Mouse (Mus musculus): ENCODE measurements around the gene Fabp1.

Gene Fabp1

GRCm38 (mm10) chr6:71199612-71200011 lies at the start of gene Fabp1:
Gene Fabp1, plus strand, starts transcription at chr6:71199827.
- no peak for DNase-seq (ENCODE audit: extremely low spot score, low read depth, low spot score)

GRCm38 (mm10) chr6:71151098-71151497 lies 48.5 kb upstream of the Fabp1 start:
- DNase-seq (ENCODE audit: extremely low spot score, low read depth, low spot score) = no peak

GRCm38 (mm10) chr6:71153486-71153885 lies 46.1 kb upstream of the Fabp1 start:
- no peak for DNase-seq (ENCODE audit: extremely low spot score, low read depth, low spot score)

- DNase-seq (ENCODE audit: extremely low spot score, low read depth, low spot score) = no peak
These were observed 44.8 kb upstream of the Fabp1 start for GRCm38 (mm10) chr6:71154861-71155260.

GRCm38 (mm10) chr6:71156674-71157326 lies 42.8 kb upstream of the Fabp1 start:
- DNase-seq (ENCODE audit: extremely low spot score, low read depth, low spot score) = no peak

- DNase-seq (ENCODE audit: extremely low spot score, low read depth, low spot score) = no peak
These were observed 38.3 kb upstream of the Fabp1 start for GRCm38 (mm10) chr6:71161290-71161689.

GRCm38 (mm10) chr6:71162269-71162668 lies 37.4 kb upstream of the Fabp1 start:
- DNase-seq (ENCODE audit: extremely low spot score, low read depth, low spot score) = no peak

GRCm38 (mm10) chr6:71164394-71164793 lies 35.2 kb upstream of the Fabp1 start:
- no peak for DNase-seq (ENCODE audit: extremely low spot score, low read depth, low spot score)

- no peak for DNase-seq (ENCODE audit: extremely low spot score, low read depth, low spot score)
These were observed 33.0 kb upstream of the Fabp1 start for GRCm38 (mm10) chr6:71166551-71167169.

- DNase-seq (ENCODE audit: extremely low spot score, low read depth, low spot score) = no peak
These were observed 26.6 kb upstream of the Fabp1 start for GRCm38 (mm10) chr6:71172812-71173580.

GRCm38 (mm10) chr6:71180596-71180995 lies 19.0 kb upstream of the Fabp1 start:
- DNase-seq (ENCODE audit: extremely low spot score, low read depth, low spot score) = no peak

- DNase-seq (ENCODE audit: extremely low spot score, low read depth, low spot score) = no peak
These were observed 14.6 kb upstream of the Fabp1 start for GRCm38 (mm10) chr6:71184941-71185604.

- no peak for DNase-seq (ENCODE audit: extremely low spot score, low read depth, low spot score)
These were observed 10.0 kb upstream of the Fabp1 start for GRCm38 (mm10) chr6:71189578-71189977.

GRCm38 (mm10) chr6:71190501-71190900 lies 9.1 kb upstream of the Fabp1 start:
- DNase-seq (ENCODE audit: extremely low spot score, low read depth, low spot score) = no peak

- DNase-seq (ENCODE audit: extremely low spot score, low read depth, low spot score) = no peak
These were observed 6.4 kb upstream of the Fabp1 start for GRCm38 (mm10) chr6:71193151-71193740.

GRCm38 (mm10) chr6:71196107-71196506 lies 3.5 kb upstream of the Fabp1 start:
- DNase-seq (ENCODE audit: extremely low spot score, low read depth, low spot score) = no peak

- no peak for DNase-seq (ENCODE audit: extremely low spot score, low read depth, low spot score)
These were observed 1.7 kb upstream of the Fabp1 start for GRCm38 (mm10) chr6:71197636-71198535.

GRCm38 (mm10) chr6:71201925-71202324 lies 2.3 kb downstream of the Fabp1 start:
- DNase-seq (ENCODE audit: extremely low spot score, low read depth, low spot score) = no peak

- no peak for DNase-seq (ENCODE audit: extremely low spot score, low read depth, low spot score)
These were observed 4.0 kb downstream of the Fabp1 start for GRCm38 (mm10) chr6:71203674-71204073.

- DNase-seq (ENCODE audit: extremely low spot score, low read depth, low spot score) = no peak
These were observed 4.5 kb downstream of the Fabp1 start for GRCm38 (mm10) chr6:71204166-71204565.
